In the genomic region with DNA sequence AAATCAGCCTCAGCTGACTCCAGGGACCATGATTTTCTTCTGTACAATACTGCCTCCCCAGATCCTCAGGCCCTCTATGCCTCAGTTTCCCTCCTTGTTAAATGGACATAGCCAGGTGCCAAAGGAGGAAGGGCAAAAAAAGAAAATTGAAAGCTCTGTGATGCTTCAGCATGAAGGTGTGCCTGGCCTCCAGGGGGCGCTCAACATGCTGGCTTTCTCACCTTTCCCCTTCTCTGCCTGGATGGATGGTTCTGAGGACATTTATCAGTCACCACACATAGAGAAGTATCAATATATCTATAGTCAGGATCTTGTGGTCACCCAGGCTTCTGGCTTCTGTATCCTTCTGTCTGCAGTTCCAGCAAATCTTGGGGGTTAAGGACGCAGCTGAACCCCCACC, we compare ENCODE assay signal across 8 mouse cellular contexts. TPM values are rescaled to one million over a fixed set of nuclear protein-coding genes. Genes with fewer than 3 reads are reported as not detected.
DNase-seq lines count a peak whose midpoint lies in the region; ATAC-seq and TF ChIP-seq lines count a peak whose summit lies in the region.

No protein-coding gene starts in this region.

- H3K36me3 ChIP-seq in heart, embryonic 10.5 days: no peaks in the 10 kb centered on the region
- H3K36me3 ChIP-seq in neural tube, embryonic 11.5 days (ENCODE audit: control insufficient read depth, insufficient read depth, low read length): no peaks in the 10 kb centered on the region

- H3K4me1 ChIP-seq in heart, embryonic 10.5 days: peaks cover 9% of the 10 kb centered on the region
- no peaks in the 10 kb centered on the region for H3K4me1 ChIP-seq in bone marrow, adult 2 months (ENCODE audit: control insufficient read depth, insufficient read depth, low read length)
- peaks cover 10% of the 10 kb centered on the region; the same call in 1 of the 2 replicates for H3K4me1 ChIP-seq in embryonic fibroblast, embryonic 13.5 days (ENCODE audit: control insufficient read depth, insufficient read depth, low read length)
- peaks cover 6% of the 10 kb centered on the region; the same call in 1 of the 2 replicates for H3K4me1 ChIP-seq in neural tube, embryonic 11.5 days (ENCODE audit: control insufficient read depth, insufficient read depth, low read length)

- ATAC-seq in neural tube, embryonic 11.5 days (ENCODE audit: insufficient read depth, low FRiP score, low TSS enrichment): no peak

- 31% methylated on average over 2 of the region's 2 CpGs for WGBS in heart, embryonic 10.5 days
- WGBS in bone marrow, adult 2 months: 33% methylated on average over 2 of the region's 2 CpGs
- 47% methylated on average over 2 of the region's 2 CpGs for WGBS in large intestine, adult 2 months
- WGBS in neural tube, embryonic 11.5 days: 46% methylated on average over 2 of the region's 2 CpGs

- no peaks in the 10 kb centered on the region for H3K9me3 ChIP-seq in heart, embryonic 10.5 days
- H3K9me3 ChIP-seq in neural tube, embryonic 11.5 days (ENCODE audit: control insufficient read depth, low read length): no peaks in the 10 kb centered on the region

- no peak for TF ChIP-seq POLR2A in bone marrow, adult 2 months (IDR thresholded peaks at IDR 0.05; ENCODE audit: borderline replicate concordance, control insufficient read depth, low read depth, low read length)
- no peak for TF ChIP-seq POLR2A in embryonic fibroblast, embryonic 13.5 days (IDR thresholded peaks at IDR 0.05; ENCODE audit: low read depth, low read length)

- DNase-seq in heart, embryonic 10.5 days (ENCODE audit: low spot score): no peak
- no peak for DNase-seq in heart, postnatal 25 days (ENCODE audit: low spot score)
- DNase-seq in CD4-positive helper T cell, adult 2 months (ENCODE audit: low read depth, low spot score): peak; percentile 32
- peak; percentile 11 for DNase-seq in large intestine, adult 2 months (ENCODE audit: low read depth, low spot score)
- peak; percentile 32 for DNase-seq in neural tube, embryonic 11.5 days (ENCODE audit: low spot score)
- peak; percentile 51 for DNase-seq in thymus, postnatal 25 days

- intact Hi-C loops in heart, postnatal 25 days (cut with DNase I): loop anchor here (1.0 to 5.0 kb wide), 3 partner anchors 53 to 205 kb away; no protein-coding TSS in a partner anchor

- peak; percentile 89 for TF ChIP-seq CTCF in bone marrow, adult 2 months (IDR thresholded peaks at IDR 0.05; ENCODE audit: control insufficient read depth, insufficient read depth, low read length)
- peak; percentile 61; the same call in 1 of the 2 replicates for TF ChIP-seq CTCF in embryonic fibroblast, embryonic 13.5 days (IDR thresholded peaks at IDR 0.05; ENCODE audit: borderline replicate concordance, insufficient read depth, low read length)

- no peak overlapping the region for H3K9ac ChIP-seq in neural tube, embryonic 11.5 days (ENCODE audit: low read length)

- no peak overlapping the region for H3K4me3 ChIP-seq in heart, embryonic 10.5 days
- no peak overlapping the region for H3K4me3 ChIP-seq in bone marrow, adult 2 months (replicated peaks; ENCODE audit: control insufficient read depth, low read depth, low read length)
- H3K4me3 ChIP-seq in embryonic fibroblast, embryonic 13.5 days (ENCODE audit: insufficient read depth, low read length): no peak overlapping the region
- H3K4me3 ChIP-seq in neural tube, embryonic 11.5 days (ENCODE audit: low read depth, low read length): no peak overlapping the region

- no peak overlapping the region for H3K4me2 ChIP-seq in neural tube, embryonic 11.5 days (ENCODE audit: low read depth)

- 0 out of 2 replicates have a peak overlapping the region, but pooled peaks have one; percentile 62 for H3K27ac ChIP-seq in heart, embryonic 10.5 days
- H3K27ac ChIP-seq in bone marrow, adult 2 months (ENCODE audit: control insufficient read depth, insufficient read depth, low read depth, low read length, poor library complexity): no peak overlapping the region
- no peak overlapping the region for H3K27ac ChIP-seq in embryonic fibroblast, embryonic 13.5 days (ENCODE audit: insufficient read depth, low read length)
- no peak overlapping the region for H3K27ac ChIP-seq in neural tube, embryonic 11.5 days (ENCODE audit: low read depth, low read length)

- no peaks in the 10 kb centered on the region for H3K27me3 ChIP-seq in heart, embryonic 10.5 days (ENCODE audit: insufficient read depth, poor library complexity, severe bottlenecking)
- H3K27me3 ChIP-seq in neural tube, embryonic 11.5 days (ENCODE audit: control insufficient read depth, insufficient read depth, low read length): no peaks in the 10 kb centered on the region

RNA-seq across cellular contexts. Expression of a gene that starts 49.3 kb away (rescaled TPM):
- polyA plus RNA-seq in heart, embryonic 10.5 days (2016; fragmentation: Nextera tagmentation; extraction: Ambion mirVana): 123 and 189 TPM in 2 replicates
- total RNA-seq in heart, postnatal 25 days (2021): 10 to 100 TPM; 49.3 to 53.1 TPM
- 70.5 and 93.3 TPM in 2 replicates for polyA plus RNA-seq in bone marrow, adult 2 months (2011; ENCODE audit: insufficient read depth, insufficient read length, low replicate concordance, missing spikeins)
- polyA plus RNA-seq in embryonic fibroblast, embryonic 13.5 days (2011; ENCODE audit: insufficient read length, low read depth, missing spikeins): 1,420 and 1,765 TPM in 2 replicates
- 16.2 and 20.7 TPM in 2 replicates for polyA plus RNA-seq in large intestine, adult 2 months (2012; rRNA removed)
- polyA plus RNA-seq in neural tube, embryonic 11.5 days (2014; fragmentation: Nextera tagmentation; extraction: Ambion mirVana): 99.3 and 128 TPM in 2 replicates

Comparison
In these comparisons a context has a peak if more than half of its experiments do, and no peak if none do; other contexts are left out.
1. DNase-seq: peak in CD4-positive helper T cell, adult 2 months (single experiment), large intestine, adult 2 months (single experiment), neural tube, embryonic 11.5 days (single experiment) and thymus, postnatal 25 days (single experiment); none in heart, embryonic 10.5 days (single experiment) and heart, postnatal 25 days (single experiment).